ENCODE assay signal across 17 mouse cellular contexts in genomic region chr5:139603535-139603934, GRCm38 (mm10).
"Had no signal": no experiment of that assay in that cellular context is flagged by ENCODE, and none has a peak within 500 bp of the region (broad histone marks: within the 10 kb centered on the region; RNA-seq: fewer than 3 reads in every experiment).

No protein-coding gene starts in this region.

- H3K36me3 ChIP-seq: liver, embryonic 13.5 days; midbrain, embryonic 12.5 days; stomach, embryonic 15.5 days had no signal

- H3K4me1 ChIP-seq: liver, embryonic 13.5 days had no signal

- H3K9ac ChIP-seq: liver, embryonic 13.5 days; midbrain, embryonic 12.5 days; stomach, embryonic 15.5 days had no signal

- H3K4me3 ChIP-seq: liver, embryonic 13.5 days; midbrain, embryonic 12.5 days; myocyte; stomach, embryonic 15.5 days had no signal

- H3K4me2 ChIP-seq: liver, embryonic 13.5 days; midbrain, embryonic 12.5 days; stomach, embryonic 15.5 days had no signal

- DNase-seq: kidney, adult 11 months; kidney, adult 8-10 months; kidney, postnatal 25 days; left cerebral cortex, postnatal 4 days; liver, embryonic 13.5 days; lung, adult 2 months; lung, postnatal 14 days; lung, postnatal 4 days; right cerebral cortex, adult 18-20 months; right cerebral cortex, postnatal 25 days; spleen, adult 18-20 months; thymus, postnatal 36 days had no signal

- H3K9me3 ChIP-seq: liver, embryonic 13.5 days; midbrain, embryonic 12.5 days; stomach, embryonic 15.5 days had no signal

- H3K27ac ChIP-seq: kidney, postnatal 0 days; liver, embryonic 13.5 days; midbrain, embryonic 12.5 days; stomach, embryonic 15.5 days had no signal

- ATAC-seq: midbrain, embryonic 16.5 days had no signal
